Mouse (Mus musculus): ENCODE measurements around the gene 9130019O22Rik.

GRCm38 (mm10) chr7:127345092-127345491 is 41.9 kb downstream of the 9130019O22Rik start:
- TF ChIP-seq CTCF (IDR thresholded peaks at IDR 0.05; ENCODE audit: low read depth) (no peak), EP300 (optimal IDR thresholded peaks at IDR 0.05) (no peak)
